Mouse (Mus musculus) telencephalon, adult 2 months (tissue): ENCODE results near the gene Abcf3.

ENCODE experiments used
- DNase-seq: peaks from one replicate; pipeline ENCODE4 v3.0.0-alpha.2; 2011; ENCODE audit warnings: low read depth, low spot score

Gene Abcf3

GRCm38 (mm10) chr16:20548096-20548948 lies at the start of gene Abcf3:
TSS of gene Abcf3 (plus strand) at chr16:20548577.
- DNase-seq = peak; percentile 99

- DNase-seq = peak; percentile 97
Measured at GRCm38 (mm10) chr16:20498677-20499475, 49.5 kb upstream of the Abcf3 start, which contains the start of gene Eif2b5. TSS of gene Eif2b5 (plus strand) at chr16:20498817.

- peak; percentile 26 for DNase-seq
Measured at GRCm38 (mm10) chr16:20506000-20506399, 42.4 kb upstream of the Abcf3 start.

- no peak for DNase-seq
Measured at GRCm38 (mm10) chr16:20509349-20509748, 39.0 kb upstream of the Abcf3 start.

GRCm38 (mm10) chr16:20511277-20511847 lies 37.0 kb upstream of the Abcf3 start:
- DNase-seq = no peak

GRCm38 (mm10) chr16:20516032-20516431 lies 32.3 kb upstream of the Abcf3 start:
- DNase-seq = no peak

- DNase-seq = peak; percentile 72
Measured at GRCm38 (mm10) chr16:20516726-20517201, 31.6 kb upstream of the Abcf3 start, which contains the start of gene Dvl3. TSS of gene Dvl3 (plus strand) at chr16:20516982.

GRCm38 (mm10) chr16:20517216-20517615 lies 31.2 kb upstream of the Abcf3 start:
- no peak for DNase-seq

- no peak for DNase-seq
Measured at GRCm38 (mm10) chr16:20517701-20518374, 30.5 kb upstream of the Abcf3 start.

GRCm38 (mm10) chr16:20523886-20524285 lies 24.5 kb upstream of the Abcf3 start:
- no peak for DNase-seq

GRCm38 (mm10) chr16:20528779-20529178 lies 19.6 kb upstream of the Abcf3 start:
- DNase-seq = no peak

- no peak for DNase-seq
Measured at GRCm38 (mm10) chr16:20529375-20529774, 19.0 kb upstream of the Abcf3 start.

GRCm38 (mm10) chr16:20530941-20531340 lies 17.4 kb upstream of the Abcf3 start:
- no peak for DNase-seq

- DNase-seq = no peak
Measured at GRCm38 (mm10) chr16:20534617-20535295, 13.6 kb upstream of the Abcf3 start.

GRCm38 (mm10) chr16:20535296-20536080 lies 12.9 kb upstream of the Abcf3 start, which contains the start of gene Ap2m1:
TSS of gene Ap2m1 (plus strand) at chr16:20535478.
- DNase-seq = peak; percentile 100

- DNase-seq = no peak
Measured at GRCm38 (mm10) chr16:20536081-20536665, 12.2 kb upstream of the Abcf3 start.

GRCm38 (mm10) chr16:20537071-20537471 lies 11.3 kb upstream of the Abcf3 start:
- no peak for DNase-seq

- DNase-seq = no peak
Measured at GRCm38 (mm10) chr16:20537601-20538320, 10.6 kb upstream of the Abcf3 start.

- no peak for DNase-seq
Measured at GRCm38 (mm10) chr16:20539649-20540048, 8.7 kb upstream of the Abcf3 start.
